Mouse (Mus musculus) mature B cell (primary cell): Measurements from ENCODE around the gene Pawr.
"Not testable (repeated sequence)": the region's sequence is repeated elsewhere in the genome, so short reads cannot be mapped to it uniquely, and the experiment has no call there.

ENCODE experiments used
- in situ Hi-C: fragments of 300-500 bp; cut with MboI; formaldehyde crosslinking; loops from 2 replicates; pipeline ENCODE4 v1.14.3; 2019

Pawr gene

GRCm38 (mm10) chr10:108313845-108314244 lies 18.1 kb upstream of the Pawr start:
- in situ Hi-C loops = no loop called here

GRCm38 (mm10) chr10:108314396-108314795 lies 17.5 kb upstream of the Pawr start:
- in situ Hi-C loops = no loop called here

- in situ Hi-C loops = no loop called here
Measured at GRCm38 (mm10) chr10:108315236-108315635, 16.7 kb upstream of the Pawr start.

GRCm38 (mm10) chr10:108328356-108328755 lies 3.6 kb upstream of the Pawr start:
- in situ Hi-C loops = no loop called here

- in situ Hi-C loops = no loop called here
Measured at GRCm38 (mm10) chr10:108328983-108329382, 2.9 kb upstream of the Pawr start.

GRCm38 (mm10) chr10:108329771-108330170 lies 2.1 kb upstream of the Pawr start:
- in situ Hi-C loops = no loop called here

- in situ Hi-C loops = no loop called here
Measured at GRCm38 (mm10) chr10:108330964-108331363, 957 bp upstream of the Pawr start.

- in situ Hi-C loops = no loop called here
Measured at GRCm38 (mm10) chr10:108332571-108333541, 935 bp downstream of the Pawr start.

- in situ Hi-C loops = no loop called here
Measured at GRCm38 (mm10) chr10:108333642-108334041, 1.7 kb downstream of the Pawr start.

GRCm38 (mm10) chr10:108334096-108334495 lies 2.2 kb downstream of the Pawr start:
- in situ Hi-C loops = no loop called here

GRCm38 (mm10) chr10:108335736-108336292 lies 3.9 kb downstream of the Pawr start:
- in situ Hi-C loops = no loop called here

GRCm38 (mm10) chr10:108336581-108336980 lies 4.7 kb downstream of the Pawr start:
- in situ Hi-C loops = no loop called here

- in situ Hi-C loops = no loop called here
Measured at GRCm38 (mm10) chr10:108338055-108338961, 6.4 kb downstream of the Pawr start.

GRCm38 (mm10) chr10:108339118-108339517 lies 7.2 kb downstream of the Pawr start:
- in situ Hi-C loops = no loop called here

- in situ Hi-C loops = no loop called here
Measured at GRCm38 (mm10) chr10:108339872-108340271, 8.0 kb downstream of the Pawr start.

GRCm38 (mm10) chr10:108343734-108344133 lies 11.8 kb downstream of the Pawr start:
- in situ Hi-C loops = no loop called here

GRCm38 (mm10) chr10:108345123-108345522 lies 13.2 kb downstream of the Pawr start:
- in situ Hi-C loops = no loop called here

GRCm38 (mm10) chr10:108346301-108346700 lies 14.4 kb downstream of the Pawr start:
- in situ Hi-C loops = not testable (repeated sequence)

- in situ Hi-C loops = no loop called here
Measured at GRCm38 (mm10) chr10:108350125-108351070, 18.5 kb downstream of the Pawr start.

- in situ Hi-C loops = no loop called here
Measured at GRCm38 (mm10) chr10:108352944-108353343, 21.0 kb downstream of the Pawr start.
